Mouse (Mus musculus): ENCODE measurements around the gene Il1f9. TPM values are rescaled to one million over a fixed set of nuclear protein-coding genes. Genes with fewer than 3 reads are reported as not detected.
"Not testable (repeated sequence)": the region's sequence is repeated elsewhere in the genome, so short reads cannot be mapped to it uniquely, and the experiment has no call there.

Gene Il1f9
- not detected in 2 replicates for polyA plus RNA-seq (2016; fragmentation: Nextera tagmentation; extraction: Ambion mirVana)

GRCm38 (mm10) chr2:24186176-24186575 lies at the start of gene Il1f9:
Gene Il1f9 (plus strand): TSS chr2:24186476.
- WGBS: 90% methylated on average over 1 of the region's 1 CpGs

DNA sequence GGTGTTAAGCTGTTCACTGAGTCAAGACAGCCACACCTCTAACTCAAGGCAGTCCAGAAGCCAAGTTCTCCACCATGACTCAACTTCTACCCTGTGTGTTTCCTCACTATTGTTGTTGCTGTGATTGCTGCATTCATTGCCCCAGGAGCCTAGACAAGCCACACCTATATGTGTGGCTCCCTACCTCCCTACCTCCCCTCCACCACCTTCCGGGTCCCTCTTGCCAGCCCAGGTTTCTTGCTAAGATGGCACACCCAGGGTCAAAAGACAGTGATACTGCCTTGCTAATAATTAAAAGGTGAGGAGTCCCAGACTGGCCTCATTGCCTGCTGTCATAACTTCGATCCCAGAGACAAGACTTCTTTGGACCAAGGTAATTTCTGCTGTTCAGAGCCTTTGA lies 33.4 kb upstream of the Il1f9 start, which contains the start of gene Il1f8:
Gene Il1f8, plus strand, starts transcription at position 301 of the 400 bp plus-strand sequence.
- WGBS: 74% methylated on average over 2 of the region's 2 CpGs

More at GRCm38 (mm10) chr2:24186176-24186575, at the start of gene Il1f9:
- ATAC-seq (ENCODE audit: insufficient number of reproducible peaks, low FRiP score): no peak
- Histone ChIP-seq H3K4me2 (no peak within 1 kb of the TSS), H3K27me3 (replicated peaks) (no peaks in the 10 kb centered on the region), H3K4me3 (no peak within 1 kb of the TSS), H3K27ac (ENCODE audit: poor library complexity, severe bottlenecking) (no peak within 1 kb of the TSS), H3K9me3 (replicated peaks) (no peaks in the 10 kb centered on the region), H3K36me3 (no peaks in the 10 kb centered on the region), H3K4me1 (replicated peaks) (no peaks in the 10 kb centered on the region), H3K9ac (no peak within 1 kb of the TSS)

GRCm38 (mm10) chr2:24181683-24182331 lies 4.5 kb upstream of the Il1f9 start:
- not testable (repeated sequence) for H3K9me3 ChIP-seq (replicated peaks); H3K36me3 ChIP-seq; H3K27me3 ChIP-seq (replicated peaks); H3K9ac ChIP-seq; H3K4me1 ChIP-seq (replicated peaks); H3K4me3 ChIP-seq; H3K27ac ChIP-seq (ENCODE audit: poor library complexity, severe bottlenecking); ATAC-seq (ENCODE audit: insufficient number of reproducible peaks, low FRiP score)
- H3K4me2 ChIP-seq: peak overlapping the region; percentile 54
- WGBS: 21% methylated on average over 14 of the region's 14 CpGs

More for the DNA sequence above, 33.4 kb upstream of the Il1f9 start, which contains the start of gene Il1f8:
- no peak for ATAC-seq (ENCODE audit: insufficient number of reproducible peaks, low FRiP score)
- Histone ChIP-seq H3K27ac (ENCODE audit: poor library complexity, severe bottlenecking) (no peak within 1 kb of the TSS), H3K4me2 (no peak within 1 kb of the TSS), H3K9ac (no peak within 1 kb of the TSS), H3K4me1 (replicated peaks) (no peaks in the 10 kb centered on the region), H3K4me3 (no peak within 1 kb of the TSS), H3K9me3 (replicated peaks) (no peaks in the 10 kb centered on the region), H3K27me3 (replicated peaks) (no peaks in the 10 kb centered on the region), H3K36me3 (no peaks in the 10 kb centered on the region)

GRCm38 (mm10) chr2:24182423-24183147 lies 3.7 kb upstream of the Il1f9 start:
- not testable (repeated sequence) for H3K9me3 ChIP-seq (replicated peaks); H3K4me3 ChIP-seq; H3K4me1 ChIP-seq (replicated peaks); H3K27me3 ChIP-seq (replicated peaks); H3K9ac ChIP-seq; H3K27ac ChIP-seq (ENCODE audit: poor library complexity, severe bottlenecking); ATAC-seq (ENCODE audit: insufficient number of reproducible peaks, low FRiP score); H3K36me3 ChIP-seq
- WGBS: 59% methylated on average over 13 of the region's 13 CpGs
- H3K4me2 ChIP-seq: peak overlapping the region; percentile 54

DNA sequence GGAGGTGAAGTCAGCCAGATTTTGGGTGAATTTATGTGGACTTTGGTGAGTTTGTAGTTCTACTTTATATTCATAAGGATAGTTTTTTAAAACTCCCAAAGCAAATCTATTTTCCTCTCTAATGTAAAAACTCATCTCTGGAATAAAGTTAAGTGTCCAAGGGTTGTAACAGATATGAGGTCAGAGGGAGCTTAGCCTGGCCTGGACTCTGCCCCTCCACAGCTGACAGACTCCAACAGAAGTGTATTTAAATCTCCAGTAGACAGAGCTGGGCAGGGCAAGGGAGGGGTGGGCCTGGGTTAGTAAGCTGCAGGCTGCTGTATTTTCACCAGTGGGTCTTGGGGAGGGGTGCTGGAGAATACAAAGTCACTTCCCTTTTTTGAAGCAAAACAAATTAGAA lies 2.2 kb upstream of the Il1f9 start:
- H3K4me1 ChIP-seq (replicated peaks); H3K27ac ChIP-seq (ENCODE audit: poor library complexity, severe bottlenecking); H3K4me2 ChIP-seq; H3K4me3 ChIP-seq; H3K27me3 ChIP-seq (replicated peaks); ATAC-seq (ENCODE audit: insufficient number of reproducible peaks, low FRiP score); H3K36me3 ChIP-seq; H3K9me3 ChIP-seq (replicated peaks); H3K9ac ChIP-seq: not testable (repeated sequence)

DNA sequence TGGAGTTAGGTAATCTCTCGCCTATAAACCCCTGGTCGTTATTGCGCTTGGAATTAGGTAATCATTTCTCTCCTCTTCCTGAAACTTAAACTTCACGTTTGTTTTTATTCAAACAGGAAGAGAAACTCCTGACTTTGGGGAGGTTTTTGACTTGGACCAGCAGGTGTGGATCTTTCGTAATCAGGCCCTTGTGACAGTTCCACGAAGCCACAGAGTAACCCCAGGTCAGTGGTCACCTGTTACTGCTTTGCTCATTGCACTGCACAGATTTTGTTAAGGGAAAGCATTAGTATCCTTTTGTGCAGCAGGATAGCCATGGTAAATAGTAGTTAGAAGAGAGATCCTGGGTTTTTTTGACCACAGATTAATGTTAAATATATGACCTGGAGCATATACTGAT lies 1.3 kb downstream of the Il1f9 start:
- Histone ChIP-seq H3K9me3 (replicated peaks) (no peaks in the 10 kb centered on the region), H3K4me3 (no peak overlapping the region), H3K27ac (ENCODE audit: poor library complexity, severe bottlenecking) (no peak overlapping the region), H3K4me2 (no peak overlapping the region), H3K27me3 (replicated peaks) (no peaks in the 10 kb centered on the region), H3K9ac (no peak overlapping the region), H3K4me1 (replicated peaks) (no peaks in the 10 kb centered on the region), H3K36me3 (no peaks in the 10 kb centered on the region)
- ATAC-seq (ENCODE audit: insufficient number of reproducible peaks, low FRiP score): no peak
- WGBS: 72% methylated on average over 6 of the region's 6 CpGs

GRCm38 (mm10) chr2:24188189-24188588 lies 1.9 kb downstream of the Il1f9 start:
- no peaks in the 10 kb centered on the region for H3K4me1 ChIP-seq (replicated peaks)
- ATAC-seq (ENCODE audit: insufficient number of reproducible peaks, low FRiP score): no peak
- WGBS: 67% methylated on average over 1 of the region's 1 CpGs

DNA sequence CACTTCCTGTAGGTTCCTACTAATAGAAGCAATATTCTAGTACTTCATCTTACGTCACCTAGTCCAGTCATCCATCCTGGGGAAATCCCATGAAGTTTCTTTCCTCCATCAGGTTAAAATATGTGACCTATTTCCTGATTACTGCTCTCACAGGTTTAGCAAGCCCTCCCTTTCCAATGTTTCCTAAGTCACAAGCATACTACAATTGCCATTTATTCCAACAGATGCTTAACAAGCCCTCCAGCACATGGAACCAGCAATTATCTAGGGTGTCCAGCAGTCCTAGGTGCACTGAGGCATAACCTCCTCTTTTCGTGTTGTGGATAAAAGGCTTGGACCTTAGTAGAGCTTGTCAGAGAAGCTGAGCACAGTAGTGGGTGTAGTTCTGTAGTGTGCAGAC lies 28.8 kb downstream of the Il1f9 start, which contains the start of gene Il1f6:
Gene Il1f6, plus strand, starts transcription at position 301 of the 400 bp plus-strand sequence.
- Histone ChIP-seq H3K27ac (ENCODE audit: poor library complexity, severe bottlenecking) (no peak within 1 kb of the TSS), H3K9ac (no peak within 1 kb of the TSS), H3K27me3 (replicated peaks) (no peaks in the 10 kb centered on the region), H3K4me2 (no peak within 1 kb of the TSS), H3K36me3 (no peaks in the 10 kb centered on the region), H3K4me1 (replicated peaks) (no peaks in the 10 kb centered on the region), H3K9me3 (replicated peaks) (no peaks in the 10 kb centered on the region), H3K4me3 (no peak within 1 kb of the TSS)
- ATAC-seq (ENCODE audit: insufficient number of reproducible peaks, low FRiP score): no peak
- 75% methylated on average over 2 of the region's 2 CpGs for WGBS

More at GRCm38 (mm10) chr2:24188189-24188588, 1.9 kb downstream of the Il1f9 start:
- H3K27ac ChIP-seq (ENCODE audit: poor library complexity, severe bottlenecking): no peak overlapping the region
- H3K9ac ChIP-seq: no peak overlapping the region
- no peaks in the 10 kb centered on the region for H3K27me3 ChIP-seq (replicated peaks)
- no peak overlapping the region for H3K4me2 ChIP-seq
- H3K9me3 ChIP-seq (replicated peaks): no peaks in the 10 kb centered on the region
- H3K36me3 ChIP-seq: no peaks in the 10 kb centered on the region
- no peak overlapping the region for H3K4me3 ChIP-seq

DNA sequence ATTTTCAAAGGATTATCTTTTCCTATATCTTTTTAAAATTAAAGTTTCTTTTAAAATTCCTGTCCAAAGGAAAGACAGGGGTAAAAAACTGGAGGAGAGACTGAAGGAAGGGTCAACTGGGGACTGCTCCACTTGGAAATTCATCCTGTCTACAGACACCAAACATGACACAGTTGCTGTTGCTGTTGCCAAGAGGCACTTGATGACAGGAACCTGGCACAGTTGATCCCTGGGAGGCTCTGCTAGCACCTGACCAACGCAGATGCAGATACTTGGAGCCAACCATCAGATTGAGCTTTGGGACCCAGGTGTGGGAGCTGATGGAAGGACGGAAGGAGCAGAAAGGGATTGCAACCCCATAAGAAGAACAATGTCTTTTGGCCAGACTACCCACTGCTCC lies 40.9 kb downstream of the Il1f9 start:
- WGBS: 63% methylated on average over 2 of the region's 2 CpGs
- ATAC-seq (ENCODE audit: insufficient number of reproducible peaks, low FRiP score): no peak
- no peaks in the 10 kb centered on the region for H3K27me3 ChIP-seq (replicated peaks)

More for the DNA sequence above, 40.9 kb downstream of the Il1f9 start:
- Histone ChIP-seq H3K4me2 (no peak overlapping the region), H3K4me1 (replicated peaks) (no peaks in the 10 kb centered on the region), H3K27ac (ENCODE audit: poor library complexity, severe bottlenecking) (no peak overlapping the region), H3K9me3 (replicated peaks) (0 out of 2 replicates have a peak, but pooled peaks cover 7% of the 10 kb centered on the region), H3K4me3 (no peak overlapping the region), H3K9ac (no peak overlapping the region), H3K36me3 (no peaks in the 10 kb centered on the region)
